In genomic region chrX:98514359-98514904, GRCm38 (mm10) we compare ENCODE assay signal across 22 mouse cellular contexts.
DNase-seq lines count a peak whose midpoint lies in the region; ATAC-seq and TF ChIP-seq lines count a peak whose summit lies in the region.
"Had no signal": no experiment of that assay in that cellular context is flagged by ENCODE, and none has a peak within 500 bp of the region (broad histone marks: within the 10 kb centered on the region; RNA-seq: fewer than 3 reads in every experiment).

No protein-coding gene starts in this region.

- no peak overlapping the region for H3K27ac ChIP-seq in gastrocnemius, adult 2 months
- H3K27ac ChIP-seq: embryonic facial prominence, embryonic 10.5 days; embryonic facial prominence, embryonic 12.5 days; forebrain, embryonic 13.5 days; forebrain, embryonic 15.5 days had no signal

- peak; percentile 3 for DNase-seq in gastrocnemius, postnatal 14 days
- DNase-seq in gastrocnemius, adult 2 months: no peak
- peak; percentile 73 for DNase-seq in A20 (ENCODE audit: low read depth, low spot score)
- no peak for DNase-seq in retina, postnatal 1 day
- no peak for DNase-seq in neural tube, embryonic 10.5 days (ENCODE audit: extremely low spot score, low spot score)
- DNase-seq in spleen, postnatal 14 days (ENCODE audit: low spot score in 2 of 2): no peak
- DNase-seq: adrenal gland, adult 2 months; adrenal gland, postnatal 10 days; adrenal gland, postnatal 25 days; cerebellum, adult 11 months; cerebellum, adult 18-20 months; cerebellum, adult 8-10 months; cerebellum, adult 9-11 months; cerebellum, postnatal 14 days; cerebellum, postnatal 36 days; forebrain, postnatal 0 days had no signal

- intact Hi-C loops in gastrocnemius, postnatal 14 days (cut with DNase I; ENCODE audit: low total_unique reads): no loop called here
- intact Hi-C loops in gastrocnemius, adult 2 months (cut with DNase I): no loop called here

- H3K4me3 ChIP-seq in gastrocnemius, adult 2 months: no peak overlapping the region
- H3K4me3 ChIP-seq: embryonic facial prominence, embryonic 10.5 days; embryonic facial prominence, embryonic 12.5 days; forebrain, embryonic 13.5 days; forebrain, embryonic 15.5 days had no signal

- TF ChIP-seq CTCF in gastrocnemius, adult 2 months (IDR thresholded peaks at IDR 0.05): no peak

- ATAC-seq in common myeloid progenitor, adult 5-6 weeks (replicated peaks; ENCODE audit: low read depth, poor library complexity, severe bottlenecking): peak; percentile 66
- ATAC-seq in hematopoietic stem cell, adult 5-6 weeks (replicated peaks in 1 of 2; ENCODE audit: insufficient read depth in 1 of 2, low FRiP score in 2 of 2, low TSS enrichment in 1 of 2, low read depth in 1 of 2, poor library complexity in 2 of 2, severe bottlenecking in 2 of 2): peak; percentile 84 to 99
- ATAC-seq: forebrain, embryonic 13.5 days; forebrain, embryonic 15.5 days; forebrain, postnatal 0 days had no signal

Comparison
In these comparisons a context has a peak if more than half of its experiments do, and no peak if none do; other contexts are left out.
1. DNase-seq: peak in gastrocnemius, postnatal 14 days (single experiment) and A20 (single experiment); none in gastrocnemius, adult 2 months (single experiment), retina, postnatal 1 day (single experiment), neural tube, embryonic 10.5 days (single experiment) and spleen, postnatal 14 days (0 of 2).